Mouse (Mus musculus): ENCODE measurements around the gene Mbnl2.

Gene Mbnl2

DNA sequence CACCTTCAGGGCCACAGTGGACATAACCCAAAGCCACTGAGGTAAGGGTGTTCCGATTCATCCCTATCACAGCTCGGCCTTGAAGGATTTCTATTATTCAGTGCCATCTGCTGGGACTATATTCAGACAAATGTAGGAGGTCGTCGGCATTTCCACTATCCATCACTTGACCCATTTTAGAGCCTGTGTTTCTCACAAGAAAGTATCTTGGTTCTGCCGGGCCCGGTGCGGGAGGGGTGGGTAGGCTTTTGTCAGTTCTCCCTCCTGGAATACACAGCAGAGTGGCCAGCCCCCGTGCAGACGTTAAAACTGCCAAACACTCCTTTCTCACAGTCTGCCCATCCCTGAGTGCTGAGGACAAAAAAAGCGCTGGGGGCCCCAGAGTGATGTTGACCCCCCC is 134.4 kb downstream of the Mbnl2 start:
- DNase-seq (ENCODE audit: low read depth, low spot score) = no peak

DNA sequence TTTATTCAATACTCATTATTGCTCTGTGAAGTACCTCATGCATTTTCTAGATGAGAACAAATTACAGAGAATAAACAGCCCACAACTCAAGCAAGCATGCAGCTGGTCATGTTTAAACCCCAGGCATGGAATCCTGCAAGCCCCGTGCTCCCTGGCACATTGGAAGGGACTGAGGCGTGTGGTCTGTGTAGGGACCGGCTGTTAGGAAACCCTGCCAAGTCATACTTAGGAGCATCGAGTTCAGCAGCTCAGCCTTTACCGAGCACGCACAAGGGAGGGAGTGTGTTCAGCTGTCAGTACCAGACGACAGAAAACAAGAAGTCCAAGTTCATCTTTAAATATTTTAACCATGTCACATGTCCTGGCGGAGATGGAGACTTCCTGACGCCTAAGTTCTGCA is 141.4 kb downstream of the Mbnl2 start:
- no peak for DNase-seq (ENCODE audit: low read depth, low spot score)

DNA sequence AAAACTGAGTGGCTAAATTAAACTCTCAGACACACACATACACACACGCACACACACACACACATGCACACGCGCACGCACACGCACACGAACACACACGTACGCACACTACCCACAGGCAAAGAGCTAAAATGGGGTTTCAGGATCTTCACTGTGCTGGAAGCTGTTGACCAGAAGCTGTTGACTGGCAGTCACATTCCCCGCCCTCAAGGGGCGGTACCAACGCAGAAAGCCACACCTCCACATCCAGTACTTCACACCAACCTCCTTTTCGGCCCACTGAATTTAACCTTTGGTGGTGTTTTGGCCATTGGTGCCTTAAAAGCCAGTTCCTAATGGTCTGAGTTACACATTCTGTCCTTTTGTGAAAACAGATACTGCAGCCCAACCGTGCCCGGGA is 143.5 kb downstream of the Mbnl2 start:
- no peak for DNase-seq (ENCODE audit: low read depth, low spot score)

DNA sequence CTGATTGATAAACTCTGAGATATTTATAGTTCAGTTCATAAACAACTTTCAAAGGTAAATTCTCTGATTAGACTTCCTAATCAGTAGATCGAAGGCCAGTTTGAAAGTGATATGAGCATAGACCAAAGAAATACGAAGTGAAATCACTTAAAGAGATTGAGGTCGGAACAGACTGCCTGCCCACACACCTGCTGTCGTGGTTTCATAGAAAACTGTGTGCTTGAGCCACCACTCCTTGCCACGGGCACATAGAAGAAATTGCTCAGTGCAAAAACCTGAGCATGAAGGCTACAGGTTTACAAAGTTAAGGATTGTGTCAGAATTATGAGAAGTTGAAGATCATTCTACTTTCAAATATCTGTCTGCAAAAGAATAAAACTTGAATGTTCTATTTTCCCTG is 153.0 kb downstream of the Mbnl2 start:
- no peak for DNase-seq (ENCODE audit: low read depth, low spot score)

DNA sequence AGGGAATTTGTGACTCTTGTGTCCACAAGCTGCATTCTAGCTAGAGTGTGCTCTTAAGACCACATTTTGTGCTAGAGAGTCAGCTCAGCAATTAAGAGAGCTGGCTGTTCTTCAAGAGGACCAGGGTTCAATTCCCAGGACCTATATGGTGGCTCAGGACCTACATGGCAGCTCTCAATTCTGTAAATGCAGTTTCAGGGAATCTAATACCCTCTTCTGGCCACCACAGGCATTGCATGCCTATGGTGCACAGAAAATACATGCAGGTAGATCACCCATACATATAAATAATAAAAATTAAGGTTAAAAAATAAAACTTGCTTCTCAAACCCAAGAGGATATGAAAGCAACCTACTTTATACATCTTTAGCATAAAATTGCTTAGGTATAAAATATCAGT is 157.3 kb downstream of the Mbnl2 start:
- no peak for DNase-seq (ENCODE audit: low read depth, low spot score)

DNA sequence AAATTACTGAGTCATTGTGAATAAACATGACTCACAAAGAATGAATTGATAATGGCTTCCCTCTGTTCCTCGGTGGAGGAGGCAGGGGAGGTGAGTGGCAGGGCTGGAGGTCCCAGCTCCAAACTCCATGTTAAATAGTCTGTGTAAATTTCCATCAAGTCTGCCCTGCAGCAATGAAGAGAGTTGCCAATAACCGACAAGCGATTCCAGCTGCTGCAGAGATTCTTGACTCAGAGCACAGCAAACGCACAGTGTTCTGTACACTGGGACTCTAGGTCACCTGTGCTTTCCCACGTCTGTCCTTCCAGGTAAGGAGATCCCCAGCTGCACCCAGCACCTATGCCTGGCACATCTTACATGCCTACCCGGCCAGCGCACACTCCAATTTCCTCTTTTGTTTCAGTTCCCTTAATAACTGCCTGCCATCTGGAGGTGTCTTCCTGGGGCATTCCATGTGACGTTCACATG is 158.5 kb downstream of the Mbnl2 start:
- DNase-seq (ENCODE audit: low read depth, low spot score) = no peak

DNA sequence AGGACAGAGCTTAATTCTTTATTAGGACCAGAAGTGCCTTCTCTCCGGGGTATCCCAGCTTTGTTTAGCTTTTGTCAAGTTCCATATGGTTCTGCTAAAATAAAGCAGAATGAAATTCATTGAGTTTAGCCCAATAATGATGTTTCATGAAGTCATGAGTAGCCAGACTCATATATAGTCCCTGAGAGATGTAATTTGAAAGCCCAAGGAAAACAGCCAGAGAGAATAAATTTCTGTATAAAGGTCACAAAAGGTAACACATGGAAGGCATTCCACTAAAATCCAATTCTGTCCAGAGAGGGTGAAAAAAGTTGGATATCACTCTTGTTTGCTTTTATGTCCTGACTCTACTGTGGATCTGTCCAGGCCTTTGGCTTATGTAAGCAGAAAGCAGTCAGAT is 159.4 kb downstream of the Mbnl2 start:
- no peak for DNase-seq (ENCODE audit: low read depth, low spot score)

DNA sequence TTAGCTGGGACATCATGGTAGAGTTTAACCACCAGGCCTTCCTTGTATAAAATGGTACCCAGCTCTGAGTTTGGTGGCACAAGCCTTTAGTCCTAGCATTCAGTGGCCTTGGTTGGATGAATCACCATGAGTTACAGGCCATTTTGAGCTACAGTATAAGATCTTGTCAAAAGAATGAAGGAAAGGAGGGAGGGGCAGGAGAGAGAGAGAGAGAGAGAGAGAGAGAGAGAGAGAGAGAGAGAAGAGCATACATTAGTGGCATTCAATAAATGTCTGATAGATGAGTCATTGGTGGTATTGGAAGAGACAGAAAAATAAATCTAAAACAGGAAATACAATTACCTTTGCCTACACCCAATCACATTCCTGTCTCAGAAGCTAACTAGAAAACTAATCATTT is 165.2 kb downstream of the Mbnl2 start:
- DNase-seq (ENCODE audit: low read depth, low spot score) = no peak

DNA sequence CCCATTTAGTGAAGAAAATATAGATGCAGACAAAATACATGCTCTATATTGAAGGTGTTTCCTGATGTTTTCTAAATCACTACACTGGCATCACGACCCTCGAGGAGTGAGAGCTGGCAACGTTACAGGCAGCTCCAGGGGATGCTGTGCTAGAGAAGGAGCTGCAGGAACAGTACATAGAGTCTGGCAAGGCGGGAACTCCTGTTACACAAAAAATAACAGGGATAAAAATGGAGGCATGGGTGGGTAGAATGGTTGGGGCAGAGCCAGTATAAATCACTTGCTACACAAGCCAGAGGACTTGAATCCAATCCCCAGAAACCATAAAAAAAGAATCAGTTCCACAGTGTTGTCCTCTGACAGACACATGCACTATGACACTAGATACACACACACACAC is 165.8 kb downstream of the Mbnl2 start:
- no peak for DNase-seq (ENCODE audit: low read depth, low spot score)

DNA sequence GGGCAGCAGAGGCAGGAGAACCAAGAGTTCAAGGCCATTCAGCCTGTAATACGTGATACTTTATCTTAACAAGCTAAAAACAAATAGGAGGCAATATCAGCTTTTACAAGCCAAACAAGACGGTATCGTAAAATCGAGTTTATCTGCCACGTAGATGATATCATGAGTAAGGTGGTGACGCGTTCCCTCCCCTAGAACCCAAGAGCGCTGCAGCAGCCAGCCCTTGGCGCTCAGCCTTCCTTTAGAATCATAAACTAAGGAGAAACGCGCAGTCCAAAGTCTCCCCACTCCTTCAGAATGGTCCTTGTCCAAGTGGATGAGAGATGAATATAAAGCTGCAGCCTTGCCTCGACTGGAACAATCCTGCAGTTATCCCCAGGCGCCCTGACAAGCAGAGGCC is 166.4 kb downstream of the Mbnl2 start:
- no peak for DNase-seq (ENCODE audit: low read depth, low spot score)

DNA sequence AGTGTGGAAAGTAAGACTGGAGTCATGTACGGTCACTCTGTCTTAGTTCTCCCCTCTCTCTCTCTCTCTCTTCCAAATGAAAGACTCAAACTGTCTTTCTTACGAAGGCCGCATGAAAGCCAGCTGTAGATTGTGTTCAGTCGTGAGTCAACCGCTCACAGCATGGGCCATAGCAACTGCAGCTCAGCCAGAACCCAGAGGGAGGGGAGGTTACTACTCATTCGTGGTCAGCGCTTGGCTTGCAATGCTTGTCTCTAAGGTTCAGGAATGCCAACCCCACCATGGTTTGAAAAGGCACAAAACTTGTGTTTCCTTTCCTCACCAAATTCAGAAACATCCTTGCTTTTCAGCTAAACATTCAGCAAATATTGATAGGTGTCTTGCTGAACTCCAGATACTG is 178.8 kb downstream of the Mbnl2 start:
- DNase-seq (ENCODE audit: low read depth, low spot score) = no peak

DNA sequence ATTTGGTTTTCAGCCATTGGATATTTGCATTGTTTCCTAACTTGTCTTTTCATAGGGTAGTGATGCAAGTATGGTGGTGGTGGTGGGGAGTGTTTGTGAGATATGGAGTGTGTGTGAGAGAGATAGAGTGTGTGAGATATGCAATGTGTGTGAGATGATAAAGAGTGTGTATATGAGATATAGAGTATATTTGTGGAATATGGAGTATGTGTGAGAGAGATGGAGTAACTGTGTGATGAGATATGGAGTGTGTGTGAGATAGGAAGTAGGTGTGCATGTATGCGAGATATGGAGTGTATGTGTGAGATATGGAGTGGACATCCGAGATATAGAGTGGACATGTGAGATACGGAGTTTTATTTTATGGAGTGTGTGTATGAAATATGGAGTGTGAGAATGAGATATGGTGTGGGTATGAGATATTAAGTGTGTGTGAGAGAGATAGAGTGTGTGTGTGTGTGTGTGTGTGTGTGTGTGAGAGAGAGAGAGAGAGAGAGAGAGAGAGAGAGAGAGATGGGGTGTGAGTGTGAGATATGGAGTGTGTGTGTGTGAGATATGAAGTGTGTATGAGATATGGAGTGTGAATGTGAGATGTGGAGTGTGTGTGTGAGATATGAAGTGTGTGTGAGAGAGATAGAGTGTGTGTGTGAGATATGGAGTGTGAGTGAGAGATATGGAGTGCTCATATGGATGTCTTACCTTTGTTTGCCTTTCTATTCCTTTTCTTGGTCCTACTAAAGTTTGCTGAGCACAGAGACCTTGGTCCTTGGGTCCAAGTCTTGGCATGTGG is 188.7 kb downstream of the Mbnl2 start:
- DNase-seq (ENCODE audit: low read depth, low spot score) = no peak

DNA sequence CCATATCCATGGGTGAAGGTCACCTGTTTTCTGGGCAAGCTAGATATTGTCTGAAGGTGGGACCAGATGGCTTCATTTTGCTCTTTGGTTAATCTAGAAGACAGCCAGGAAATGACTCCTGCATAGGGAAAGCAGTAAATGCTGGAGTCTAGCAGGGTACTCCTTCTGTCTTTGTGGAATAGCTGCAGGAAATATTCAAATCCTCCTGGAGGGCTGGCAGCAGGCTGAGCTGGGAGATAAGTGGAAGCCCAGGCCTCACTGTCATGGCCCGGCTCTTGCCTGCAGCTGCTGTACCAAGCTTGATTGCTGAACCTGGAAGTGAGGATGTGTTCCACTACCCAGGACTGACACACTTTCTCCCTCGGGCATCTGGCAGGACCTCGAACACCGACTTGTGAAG is 191.3 kb downstream of the Mbnl2 start:
- no peak for DNase-seq (ENCODE audit: low read depth, low spot score)

DNA sequence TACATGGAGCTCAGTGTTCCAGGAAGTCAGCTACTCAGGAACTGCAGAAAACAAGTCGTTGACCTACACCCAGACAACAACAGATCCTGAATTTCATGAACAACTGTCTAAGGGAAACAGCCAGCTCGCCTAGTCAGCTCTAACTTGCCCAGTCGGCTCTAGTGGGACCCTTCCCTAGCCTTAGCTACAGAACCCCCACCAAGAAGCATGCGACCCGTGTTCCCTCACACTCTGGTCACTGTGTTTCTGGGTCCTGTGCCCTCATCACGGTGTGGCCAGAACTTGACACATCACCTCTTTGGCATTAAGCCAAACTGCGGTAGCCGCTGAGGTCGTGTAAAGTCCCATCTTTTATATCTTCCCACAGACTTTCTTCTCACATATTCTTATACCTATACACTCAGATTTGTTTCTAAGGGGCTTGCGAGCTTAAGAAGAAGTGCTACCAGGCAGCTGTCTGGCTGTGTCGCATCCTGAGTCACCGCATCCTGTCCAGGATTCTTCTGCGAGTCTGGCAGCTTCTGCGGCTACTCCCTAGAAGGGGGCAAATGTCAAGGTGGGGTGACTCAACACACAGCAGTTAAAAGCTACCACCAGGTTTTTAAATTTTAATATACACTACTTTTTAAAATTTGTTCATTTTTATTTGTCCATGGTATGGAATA is 193.8 kb downstream of the Mbnl2 start:
- no peak for DNase-seq (ENCODE audit: low read depth, low spot score)

DNA sequence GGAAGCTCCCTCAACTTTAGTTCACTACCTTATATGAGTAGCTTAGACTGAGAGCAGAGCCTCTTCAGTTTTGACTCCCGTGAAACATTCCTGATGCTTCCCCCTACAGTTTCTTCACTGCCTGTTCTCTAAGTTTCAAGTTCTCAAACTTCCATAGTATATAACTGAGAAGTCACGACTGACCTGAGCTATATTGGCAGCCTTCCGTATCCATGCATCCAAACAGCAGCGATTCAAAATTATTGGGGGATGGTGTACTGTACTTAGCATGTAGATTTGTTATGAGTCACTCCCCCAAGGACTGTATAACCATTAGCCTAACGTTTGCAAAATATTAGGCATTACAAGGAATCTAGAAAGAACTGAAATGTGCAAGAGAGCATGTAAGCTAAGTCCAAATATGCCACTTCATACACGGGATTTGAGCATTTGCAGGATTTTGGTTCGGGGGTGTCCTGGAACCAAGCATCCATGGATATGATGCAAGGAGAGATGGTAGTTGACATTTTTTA is 200.8 kb downstream of the Mbnl2 start:
- no peak for DNase-seq (ENCODE audit: low read depth, low spot score)

DNA sequence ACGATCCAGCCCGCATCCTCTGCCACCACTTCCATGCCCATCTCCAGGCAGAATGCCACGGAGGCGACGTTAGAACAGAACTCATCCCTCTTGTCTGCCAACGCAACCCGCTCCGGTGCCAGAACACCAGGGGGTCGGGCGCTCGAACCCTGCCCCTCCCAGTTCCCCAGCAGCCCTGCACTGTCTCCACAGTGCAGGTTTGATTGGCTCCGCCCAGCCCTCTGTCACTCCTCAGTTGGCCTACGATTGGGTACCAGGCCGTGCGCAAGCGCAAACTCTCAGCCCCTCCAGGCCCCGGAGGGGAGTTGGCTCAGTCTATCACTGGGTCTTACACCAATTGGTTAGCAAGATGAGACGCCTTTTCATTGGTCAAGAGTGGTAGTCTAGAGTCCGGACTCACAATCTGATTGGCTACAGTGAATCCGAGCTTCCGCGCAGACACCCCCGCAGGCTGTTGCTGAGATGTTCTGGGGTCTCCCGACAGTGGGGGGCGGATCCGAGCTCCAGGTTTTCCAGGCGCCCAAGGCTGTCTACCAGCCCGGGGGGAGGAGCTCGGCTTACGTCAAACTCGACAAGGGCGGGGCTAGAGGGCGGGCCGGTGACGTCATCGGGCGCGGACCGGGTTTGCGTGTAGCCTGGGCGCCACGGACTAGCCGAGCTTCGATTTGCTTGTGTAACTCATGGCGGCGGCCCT is 202.0 kb downstream of the Mbnl2 start:
- DNase-seq (ENCODE audit: low read depth, low spot score) = peak; percentile 98

DNA sequence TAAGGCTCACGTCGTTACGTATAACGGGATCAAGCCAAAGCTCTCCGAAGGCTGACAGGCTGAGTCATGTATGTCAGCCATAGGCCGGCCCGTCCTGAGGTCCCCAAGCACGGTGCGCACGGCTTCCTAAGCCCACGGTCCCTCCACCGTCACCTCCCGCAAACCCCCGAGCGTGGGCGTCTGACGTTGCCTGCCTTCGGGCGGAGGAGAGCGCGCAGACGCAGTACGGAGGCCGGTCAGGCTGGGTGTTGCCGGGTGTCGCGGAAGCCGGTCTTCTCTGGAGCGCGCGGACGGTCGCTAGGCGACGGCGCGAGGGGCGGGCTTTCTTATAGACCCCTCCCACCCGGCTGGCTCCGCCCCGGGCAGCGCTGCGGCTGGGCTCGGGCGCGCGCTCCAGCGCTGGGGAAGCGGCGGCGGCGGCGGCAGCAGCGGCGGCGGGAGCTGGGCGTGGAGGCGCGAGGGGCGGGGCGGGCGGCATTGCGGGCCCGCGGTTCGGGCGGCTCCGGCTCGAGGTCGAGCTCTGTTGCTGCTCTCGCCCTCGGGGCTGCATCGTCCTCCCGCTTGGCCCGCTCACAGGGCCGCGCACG is 202.6 kb downstream of the Mbnl2 start, which contains the start of gene Rap2a:
Gene Rap2a, plus strand, starts transcription at position 463 of the 587 bp plus-strand sequence.
- DNase-seq (ENCODE audit: low read depth, low spot score) = peak; percentile 94

DNA sequence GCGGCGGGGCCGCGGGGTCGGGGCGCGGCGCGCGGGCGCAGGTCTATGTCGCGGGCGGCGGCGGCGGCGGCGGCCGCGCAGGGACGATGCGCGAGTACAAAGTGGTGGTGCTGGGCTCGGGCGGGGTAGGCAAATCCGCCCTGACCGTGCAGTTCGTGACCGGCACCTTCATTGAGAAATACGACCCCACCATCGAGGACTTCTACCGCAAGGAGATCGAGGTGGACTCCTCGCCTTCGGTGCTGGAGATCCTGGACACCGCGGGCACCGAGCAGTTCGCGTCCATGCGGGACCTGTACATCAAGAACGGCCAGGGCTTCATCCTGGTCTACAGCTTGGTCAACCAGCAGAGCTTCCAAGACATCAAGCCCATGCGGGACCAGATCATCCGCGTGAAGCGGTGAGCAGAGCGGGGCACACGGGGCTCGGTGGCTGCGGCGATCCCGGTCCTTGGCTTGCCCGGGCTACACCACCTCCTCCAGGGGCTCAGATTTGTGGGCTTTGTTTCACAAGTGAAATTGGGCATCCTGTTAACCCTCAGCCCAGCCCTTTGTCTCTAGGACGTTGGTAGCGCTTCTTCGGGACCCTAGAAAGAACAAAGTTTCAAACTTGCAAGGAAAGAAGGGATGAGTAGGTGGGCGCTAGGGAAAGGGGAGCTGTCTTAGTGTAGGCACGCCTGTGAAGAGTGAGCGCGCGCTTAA is 203.3 kb downstream of the Mbnl2 start:
- no peak for DNase-seq (ENCODE audit: low read depth, low spot score)

DNA sequence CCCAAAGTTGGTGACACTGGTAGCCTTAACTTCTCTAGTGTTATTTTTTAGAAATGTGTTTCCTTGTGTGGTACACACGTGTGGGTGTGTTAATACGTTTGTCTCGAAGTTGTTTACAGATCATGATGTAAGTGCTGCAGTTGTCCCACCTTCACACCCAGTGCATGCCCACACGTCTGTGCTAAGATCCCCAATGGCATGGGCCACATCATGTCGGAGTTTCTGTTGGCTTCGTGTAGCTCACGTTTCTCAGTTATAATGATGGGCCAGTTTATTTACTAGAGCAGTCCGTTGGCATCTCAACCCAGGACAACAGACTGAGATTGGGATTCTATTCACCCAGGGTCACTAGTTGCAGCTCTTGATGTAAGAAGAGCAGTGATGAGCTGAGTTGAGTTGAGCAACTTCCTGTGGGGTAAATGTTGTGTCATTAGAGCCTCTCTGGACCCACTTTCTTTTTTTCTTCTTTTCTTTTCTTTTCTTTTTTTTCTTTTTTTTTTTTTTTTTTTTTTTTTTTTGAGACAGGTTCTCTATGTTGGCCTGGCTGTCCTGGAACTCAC is 205.0 kb downstream of the Mbnl2 start:
- DNase-seq (ENCODE audit: low read depth, low spot score) = no peak

DNA sequence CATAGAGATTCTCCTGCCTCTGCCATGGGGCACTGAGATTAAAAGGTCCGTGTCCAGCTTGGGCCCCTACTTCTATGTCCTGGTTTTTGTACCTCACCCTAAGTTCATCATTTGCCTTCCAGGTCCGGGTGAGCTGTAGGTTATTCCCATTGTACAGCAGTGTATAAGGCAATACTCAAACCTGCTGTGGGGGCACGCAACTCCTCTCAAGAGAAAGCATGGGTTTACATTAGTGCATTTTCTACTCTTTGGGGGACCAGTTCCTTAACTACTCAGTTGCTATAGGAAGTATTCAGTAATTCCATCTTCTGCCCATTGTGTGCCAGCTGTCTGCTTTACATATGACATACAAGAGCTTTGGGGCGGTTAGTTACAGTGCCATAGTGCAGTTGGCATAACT is 205.5 kb downstream of the Mbnl2 start:
- no peak for DNase-seq (ENCODE audit: low read depth, low spot score)
